Mouse (Mus musculus) intestine, embryonic 16.5 days (tissue): ENCODE measurements at regions not wholly inside any gene's neighbourhood (a gene's known extent, or its start where the extent isn't known, plus 50 kb on each side); places are given as distances from the start of the nearest gene placed in this dataset.

Source experiments
- ATAC-seq: fragments of 200-750 bp; cut with Nextera tagmentation; 2 replicates; pipeline ENCODE4 v1.8.0; 2017; ENCODE audit warnings: moderate TSS enrichment, moderate library complexity
- H3K27ac ChIP-seq: fragments of 300-500 bp; sonication (generic); 2 replicates; pipeline ENCODE4 v1.5.1; 2014; ENCODE audit warnings: mild to moderate bottlenecking, low read length
- H3K27me3 ChIP-seq: fragments of 300-500 bp; sonication (generic); replicated peaks from 2 replicates; pipeline ENCODE4 v1.6.1; 2014; ENCODE audit warnings: low read length, control low read depth, mixed read lengths; ENCODE audit not compliant: control insufficient read depth, insufficient read depth
- H3K36me3 ChIP-seq: fragments of 300-500 bp; sonication (generic); 2 replicates; pipeline ENCODE4 v1.6.1; 2014; ENCODE audit warnings: low read length, control low read depth; ENCODE audit not compliant: control insufficient read depth, insufficient read depth
- H3K4me1 ChIP-seq: fragments of 300-500 bp; sonication (generic); 2 replicates; pipeline ENCODE4 v1.6.1; 2014; ENCODE audit warnings: low read length, control low read depth, mixed read lengths; ENCODE audit not compliant: control insufficient read depth, insufficient read depth
- H3K4me2 ChIP-seq: fragments of 300-500 bp; sonication (generic); 2 replicates; pipeline ENCODE4 v1.6.1; 2014; ENCODE audit warnings: low read depth, low read length, control low read depth
- H3K4me3 ChIP-seq: fragments of 300-500 bp; sonication (generic); 2 replicates; pipeline ENCODE4 v1.5.1; 2014; ENCODE audit warnings: mild to moderate bottlenecking, low read length
- H3K9ac ChIP-seq: fragments of 300-500 bp; sonication (generic); 2 replicates; pipeline ENCODE4 v1.6.1; 2014; ENCODE audit warnings: low read depth, low read length
- H3K9me3 ChIP-seq: fragments of 300-500 bp; sonication (generic); 2 replicates; pipeline ENCODE4 v1.6.1; 2016; ENCODE audit warnings: low read length, control low read depth; ENCODE audit not compliant: control insufficient read depth
- WGBS: fragments of 180-500 bp; shearing (Covaris S2); extraction: QIAGEN DNeasy Blood & Tissue Kit; methylation state at CpG from one replicate; pipeline ENCODE4 v1.1.7; 2014; 5-methylcytosine and 5-hydroxymethylcytosine counted together

DNA sequence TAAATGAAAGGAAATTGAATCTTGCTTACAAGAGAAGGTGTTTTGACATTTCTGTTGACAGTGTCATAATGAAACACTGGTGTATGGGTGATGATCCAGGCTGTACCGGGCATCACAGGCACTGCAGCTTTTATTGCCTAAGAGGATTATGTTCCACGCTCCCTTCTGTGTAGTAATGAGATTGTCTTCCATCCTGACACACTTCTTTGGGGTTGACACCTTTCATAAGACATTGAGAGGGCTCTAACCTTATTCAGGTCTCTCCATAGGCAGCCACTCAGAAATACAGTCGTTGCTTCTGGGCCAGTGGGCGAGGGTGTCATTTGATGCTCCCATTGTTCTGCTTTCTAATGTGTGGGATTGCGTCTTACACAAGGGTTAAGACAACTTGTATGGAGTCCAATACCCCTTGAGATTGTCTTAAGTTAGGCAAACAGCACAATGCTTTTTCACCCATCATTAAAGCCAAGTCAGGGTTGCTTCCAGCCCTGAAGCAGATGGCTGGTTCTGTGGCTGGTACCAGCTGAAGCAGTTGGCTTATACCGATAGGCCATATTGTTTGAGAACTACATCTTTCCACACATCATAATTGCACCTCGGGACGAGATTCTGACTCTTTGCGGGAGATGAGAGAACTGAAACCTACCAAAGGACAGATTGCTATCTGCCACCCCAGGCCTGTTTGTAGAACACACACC lies 81.9 kb upstream of the Frmd4b start:
- Histone ChIP-seq H3K4me3 (no peak overlapping the region), H3K4me1 (no peaks in the 10 kb centered on the region), H3K27ac (no peak overlapping the region), H3K27me3 (no peaks in the 10 kb centered on the region), H3K9me3 (no peaks in the 10 kb centered on the region), H3K36me3 (no peaks in the 10 kb centered on the region), H3K9ac (no peak overlapping the region), H3K4me2 (no peak overlapping the region)
- 82% methylated on average over 9 of the region's 9 CpGs for WGBS
- ATAC-seq, result no peak

DNA sequence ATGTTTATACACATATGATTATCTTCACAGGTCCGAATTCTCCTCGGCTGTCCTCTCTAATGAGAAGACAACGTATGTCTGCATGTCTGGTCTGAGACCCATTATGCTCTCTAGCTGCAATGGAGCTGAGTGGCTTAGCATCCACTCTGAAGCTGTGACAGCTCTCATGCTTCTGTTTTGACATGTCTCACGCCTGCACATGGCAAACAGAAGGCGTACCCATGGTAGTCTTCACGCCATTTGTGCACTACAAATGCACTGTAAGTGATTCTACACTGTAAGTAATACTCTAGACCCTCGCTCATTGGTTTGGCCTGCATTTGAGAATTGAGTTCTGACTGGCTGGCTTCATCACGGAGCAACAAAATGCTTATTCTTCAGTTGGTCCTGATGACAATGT lies 75.9 kb upstream of the Frmd4b start:
- Histone ChIP-seq H3K27me3 (no peaks in the 10 kb centered on the region), H3K4me3 (no peak overlapping the region), H3K4me1 (no peaks in the 10 kb centered on the region), H3K9ac (no peak overlapping the region), H3K9me3 (no peaks in the 10 kb centered on the region), H3K36me3 (no peaks in the 10 kb centered on the region), H3K4me2 (no peak overlapping the region), H3K27ac (no peak overlapping the region)
- no peak for ATAC-seq
- WGBS, result 86% methylated on average over 8 of the region's 8 CpGs

DNA sequence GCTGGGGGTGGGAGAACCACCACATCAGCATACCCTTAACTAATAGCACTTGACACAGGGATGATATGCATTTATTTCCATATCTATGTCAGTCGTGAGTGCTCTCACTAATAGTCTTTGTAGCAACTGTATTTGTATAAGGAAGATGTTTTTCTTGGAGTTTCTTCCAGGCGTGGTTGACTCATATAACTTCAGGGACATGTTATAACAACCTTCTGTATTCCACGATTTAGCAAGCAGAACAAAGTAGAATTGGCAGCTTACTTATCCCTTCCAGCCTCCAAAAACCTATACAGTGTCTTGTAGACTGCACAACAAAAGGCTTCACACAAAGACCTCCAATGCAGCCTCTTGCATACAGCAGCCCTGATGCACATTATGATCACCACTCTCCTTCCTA lies 73.8 kb upstream of the Frmd4b start:
- Histone ChIP-seq H3K9ac (no peak overlapping the region), H3K9me3 (no peaks in the 10 kb centered on the region), H3K27me3 (no peaks in the 10 kb centered on the region), H3K4me3 (no peak overlapping the region), H3K4me2 (no peak overlapping the region), H3K36me3 (no peaks in the 10 kb centered on the region), H3K4me1 (no peaks in the 10 kb centered on the region), H3K27ac (no peak overlapping the region)
- ATAC-seq, result no peak
- 81% methylated on average over 3 of the region's 3 CpGs for WGBS

DNA sequence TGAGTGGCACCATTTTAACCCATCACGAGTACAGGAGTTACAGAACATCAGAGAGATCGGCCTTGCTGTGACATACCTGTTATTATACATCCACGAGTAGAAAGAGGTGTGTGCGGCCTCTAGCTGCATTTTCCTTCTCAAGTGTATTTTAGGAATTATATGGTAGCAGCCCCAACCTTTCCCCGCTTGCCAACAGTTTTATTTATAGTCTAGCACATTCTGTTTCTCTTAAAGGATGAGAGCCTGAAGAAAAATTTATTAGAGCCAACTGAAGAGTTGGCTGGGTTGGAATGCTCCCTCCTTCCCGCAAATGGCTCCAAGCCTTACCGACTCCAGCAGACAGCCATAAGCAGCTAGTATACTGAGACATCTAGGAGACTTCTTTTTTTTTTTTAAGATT lies 67.0 kb upstream of the Frmd4b start:
- H3K9ac ChIP-seq, result no peak overlapping the region
- no peaks in the 10 kb centered on the region for H3K4me1 ChIP-seq
- no peaks in the 10 kb centered on the region for H3K27me3 ChIP-seq
- no peak overlapping the region for H3K4me2 ChIP-seq
- no peak overlapping the region for H3K4me3 ChIP-seq
- 67% methylated on average over 7 of the region's 7 CpGs for WGBS
- H3K9me3 ChIP-seq, result no peaks in the 10 kb centered on the region
- no peak for ATAC-seq
- H3K27ac ChIP-seq, result no peak overlapping the region
- H3K36me3 ChIP-seq, result no peaks in the 10 kb centered on the region

DNA sequence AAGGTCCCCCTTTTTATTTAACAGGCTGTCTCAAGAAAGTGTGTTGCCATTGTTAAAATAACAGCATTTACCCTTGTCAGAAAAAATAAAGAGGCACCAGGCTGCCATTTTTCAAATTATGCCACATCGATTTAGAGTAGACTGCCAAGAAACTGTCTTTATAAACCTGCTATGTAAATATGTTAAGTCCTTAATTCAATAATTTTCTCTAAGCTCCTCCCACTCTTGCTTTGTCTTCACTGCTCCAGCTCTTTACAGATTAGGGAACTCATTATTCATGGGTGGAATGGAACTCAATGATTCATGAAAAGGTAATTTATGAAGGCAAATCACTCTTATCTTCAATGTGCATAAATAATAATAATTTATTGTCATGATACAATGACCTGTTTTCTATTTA lies 64.9 kb upstream of the Frmd4b start:
- no peaks in the 10 kb centered on the region for H3K36me3 ChIP-seq
- H3K4me1 ChIP-seq, result no peaks in the 10 kb centered on the region
- H3K27ac ChIP-seq, result no peak overlapping the region
- WGBS, result 78% methylated on average over 1 of the region's 1 CpGs
- no peaks in the 10 kb centered on the region for H3K27me3 ChIP-seq
- no peak overlapping the region for H3K4me2 ChIP-seq
- no peak overlapping the region for H3K9ac ChIP-seq
- ATAC-seq, result no peak
- H3K9me3 ChIP-seq, result no peaks in the 10 kb centered on the region
- H3K4me3 ChIP-seq, result no peak overlapping the region

DNA sequence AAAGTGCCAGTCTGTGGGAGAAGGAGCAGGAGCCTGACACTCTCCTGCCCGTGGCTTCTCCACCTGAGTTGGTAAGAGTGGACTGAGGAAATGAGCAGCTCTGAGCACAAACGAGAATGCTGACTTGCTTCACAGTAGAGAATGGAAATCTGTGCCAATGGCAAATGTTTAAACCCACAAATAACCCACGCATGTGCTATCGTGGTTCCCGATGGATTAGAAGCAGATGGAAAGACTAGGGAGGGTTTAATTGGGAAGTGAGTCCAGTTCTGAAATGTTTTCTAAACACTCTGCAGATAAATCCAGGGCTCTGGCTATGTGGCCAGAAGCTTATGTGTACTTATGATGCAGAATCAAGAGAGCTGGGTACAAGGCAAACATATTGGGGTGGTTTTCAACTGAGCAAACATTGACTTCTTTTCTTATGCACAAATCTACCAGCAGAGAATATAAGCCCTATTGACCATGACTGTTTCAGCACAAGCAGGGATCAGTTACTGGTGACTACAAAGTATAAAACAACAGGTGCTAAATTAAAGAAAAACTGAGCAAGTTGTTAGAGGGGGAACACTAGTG lies 57.9 kb upstream of the Frmd4b start:
- WGBS, result 61% methylated on average over 5 of the region's 5 CpGs
- no peak for ATAC-seq

DNA sequence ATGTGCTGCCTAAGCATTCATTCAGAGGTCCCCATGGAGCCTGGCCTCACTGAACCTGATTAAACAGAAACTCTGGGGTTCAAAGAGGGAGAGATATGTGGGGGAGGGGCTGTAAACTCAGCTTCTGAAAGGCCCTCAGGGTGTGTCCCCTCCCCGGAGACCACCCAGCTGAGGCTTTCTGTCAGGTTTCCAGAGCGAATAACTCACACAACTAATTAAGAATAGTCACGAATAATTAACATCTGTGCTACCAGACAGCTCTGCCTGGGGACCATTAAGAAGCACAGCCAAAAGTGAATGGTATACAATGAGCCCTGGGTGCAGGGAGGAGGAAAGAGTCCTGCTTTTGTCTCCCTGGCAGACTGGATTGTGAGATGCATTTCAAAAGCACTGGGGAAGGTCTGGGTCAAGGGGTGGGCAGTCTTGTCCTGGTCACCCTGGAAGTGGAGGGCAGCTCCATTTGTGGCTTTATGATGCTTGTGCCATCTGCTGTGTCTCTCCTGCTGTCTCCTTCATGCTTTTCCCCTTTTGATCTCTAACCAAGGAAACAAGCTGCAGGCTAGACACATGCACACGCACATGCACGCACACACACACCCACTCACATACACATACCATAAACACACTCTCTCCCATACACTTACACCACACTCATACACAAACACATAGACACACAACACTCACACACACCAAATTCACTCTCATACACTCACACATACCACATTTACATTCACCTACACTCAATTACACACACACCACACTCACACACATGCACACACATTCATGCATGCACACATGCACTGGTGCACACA lies 49.7 kb upstream of the Frmd4b start:
- Histone ChIP-seq H3K27me3 (no peaks in the 10 kb centered on the region), H3K9me3 (no peaks in the 10 kb centered on the region), H3K9ac (no peak overlapping the region), H3K4me3 (no peak overlapping the region), H3K36me3 (no peaks in the 10 kb centered on the region), H3K27ac (no peak overlapping the region), H3K4me1 (no peaks in the 10 kb centered on the region), H3K4me2 (no peak overlapping the region)
- no peak for ATAC-seq
- WGBS, result 27% methylated on average over 5 of the region's 5 CpGs

More for the DNA sequence above, 57.9 kb upstream of the Frmd4b start:
- H3K27ac ChIP-seq, result no peak overlapping the region
- no peaks in the 10 kb centered on the region for H3K9me3 ChIP-seq
- H3K4me2 ChIP-seq, result no peak overlapping the region
- H3K36me3 ChIP-seq, result no peaks in the 10 kb centered on the region
- H3K9ac ChIP-seq, result no peak overlapping the region
- no peaks in the 10 kb centered on the region for H3K4me1 ChIP-seq
- H3K27me3 ChIP-seq, result no peaks in the 10 kb centered on the region
- H3K4me3 ChIP-seq, result no peak overlapping the region
